Mouse (Mus musculus): Measurements from ENCODE around the gene Cd46. TPM values are rescaled to one million over a fixed set of nuclear protein-coding genes. Genes with fewer than 3 reads are reported as not detected.

The Cd46 gene
- polyA plus RNA-seq (2012; fragmentation: generic; extraction: Trizol), result 0.06 TPM
- long read RNA-seq, experiment 1, result 0 reads
- long read RNA-seq, experiment 2, result 0 reads

GRCm38 (mm10) chr1:195092220-195092720 is at the start of gene Cd46:
Gene Cd46 (minus strand): TSS chr1:195092249.
- Histone ChIP-seq H3K27me3 (ENCODE audit: control insufficient read depth, insufficient read depth, insufficient read length) (no peaks in the 10 kb centered on the region), H3K79me2 (ENCODE audit: control insufficient read depth, insufficient read depth) (no peaks in the 10 kb centered on the region), H3ac (ENCODE audit: control insufficient read depth, insufficient read length, low read depth) (no peak within 1 kb of the TSS), H3K4me3 (ENCODE audit: insufficient read depth, poor library complexity, severe bottlenecking) (peak within 1 kb of the TSS; percentile 6), H3K36me3 (ENCODE audit: control insufficient read depth, insufficient read depth) (no peaks in the 10 kb centered on the region), H3K79me3 (ENCODE audit: low read depth) (no peaks in the 10 kb centered on the region)
- TF ChIP-seq CEBPB (IDR thresholded peaks at IDR 0.05; ENCODE audit: low read depth) (no peak), FOSL1 (IDR thresholded peaks at IDR 0.05; ENCODE audit: insufficient read depth, low read length, poor library complexity, severe bottlenecking) (no peak), MYOD1 (IDR thresholded peaks at IDR 0.05; ENCODE audit: control insufficient read depth, insufficient read length, low read depth) (no peak), CTCF (IDR thresholded peaks at IDR 0.05; ENCODE audit: control insufficient read depth, insufficient read depth, insufficient read length) (no peak), USF1 (IDR thresholded peaks at IDR 0.05; ENCODE audit: low read depth) (no peak), MYOG (IDR thresholded peaks at IDR 0.05; ENCODE audit: control insufficient read depth, extremely low read depth, insufficient read length) (no peak), MAX (IDR thresholded peaks at IDR 0.05) (no peak)

GRCm38 (mm10) chr1:195132070-195132469 is 40.0 kb upstream of the Cd46 start:
- Histone ChIP-seq H3K79me2 (ENCODE audit: control insufficient read depth, insufficient read depth) (peaks cover 13% of the 10 kb centered on the region), H3K4me3 (ENCODE audit: insufficient read depth, poor library complexity, severe bottlenecking) (no peak overlapping the region)
- no peak for TF ChIP-seq MAX (IDR thresholded peaks at IDR 0.05)

DNA sequence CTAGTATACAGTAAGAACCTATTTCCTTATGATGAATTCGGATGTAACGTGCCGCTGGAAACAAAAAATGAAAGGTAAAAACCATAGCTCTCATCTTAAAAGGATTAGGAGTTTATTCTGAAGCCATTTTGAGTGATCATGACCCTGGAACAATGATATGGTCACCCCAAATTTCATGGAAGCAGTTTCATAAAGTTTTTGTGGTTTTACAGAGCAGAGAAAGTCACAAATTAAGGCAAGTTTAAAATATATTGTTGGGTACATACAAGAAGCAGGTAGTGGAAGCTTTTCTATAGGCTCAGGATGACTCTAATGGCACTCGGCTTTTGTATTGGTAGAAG is 39.6 kb upstream of the Cd46 start:
- Histone ChIP-seq H3ac (ENCODE audit: control insufficient read depth, insufficient read length, low read depth) (no peak overlapping the region), H3K27me3 (ENCODE audit: control insufficient read depth, insufficient read depth, insufficient read length) (no peaks in the 10 kb centered on the region), H3K4me3 (ENCODE audit: insufficient read depth, poor library complexity, severe bottlenecking) (peak overlapping the region; percentile 54), H3K36me3 (ENCODE audit: control insufficient read depth, insufficient read depth) (peaks cover 27% of the 10 kb centered on the region), H3K79me3 (ENCODE audit: low read depth) (peaks cover 2% of the 10 kb centered on the region), H3K79me2 (ENCODE audit: control insufficient read depth, insufficient read depth) (peaks cover 13% of the 10 kb centered on the region)
- TF ChIP-seq MAX (IDR thresholded peaks at IDR 0.05), result no peak
- TF ChIP-seq MYOD1 (IDR thresholded peaks at IDR 0.05; ENCODE audit: control insufficient read depth, insufficient read length, low read depth), result no peak
- TF ChIP-seq CTCF (IDR thresholded peaks at IDR 0.05; ENCODE audit: control insufficient read depth, insufficient read depth, insufficient read length), result no peak
- no peak for TF ChIP-seq CEBPB (IDR thresholded peaks at IDR 0.05; ENCODE audit: low read depth)
- no peak for TF ChIP-seq USF1 (IDR thresholded peaks at IDR 0.05; ENCODE audit: low read depth)
- no peak for TF ChIP-seq MYOG (IDR thresholded peaks at IDR 0.05; ENCODE audit: control insufficient read depth, extremely low read depth, insufficient read length)
- TF ChIP-seq FOSL1 (IDR thresholded peaks at IDR 0.05; ENCODE audit: insufficient read depth, low read length, poor library complexity, severe bottlenecking), result no peak

More at GRCm38 (mm10) chr1:195132070-195132469, 40.0 kb upstream of the Cd46 start:
- Histone ChIP-seq H3K79me3 (ENCODE audit: low read depth) (peaks cover 2% of the 10 kb centered on the region), H3K36me3 (ENCODE audit: control insufficient read depth, insufficient read depth) (peaks cover 23% of the 10 kb centered on the region), H3K27me3 (ENCODE audit: control insufficient read depth, insufficient read depth, insufficient read length) (no peaks in the 10 kb centered on the region), H3ac (ENCODE audit: control insufficient read depth, insufficient read length, low read depth) (no peak overlapping the region)

DNA sequence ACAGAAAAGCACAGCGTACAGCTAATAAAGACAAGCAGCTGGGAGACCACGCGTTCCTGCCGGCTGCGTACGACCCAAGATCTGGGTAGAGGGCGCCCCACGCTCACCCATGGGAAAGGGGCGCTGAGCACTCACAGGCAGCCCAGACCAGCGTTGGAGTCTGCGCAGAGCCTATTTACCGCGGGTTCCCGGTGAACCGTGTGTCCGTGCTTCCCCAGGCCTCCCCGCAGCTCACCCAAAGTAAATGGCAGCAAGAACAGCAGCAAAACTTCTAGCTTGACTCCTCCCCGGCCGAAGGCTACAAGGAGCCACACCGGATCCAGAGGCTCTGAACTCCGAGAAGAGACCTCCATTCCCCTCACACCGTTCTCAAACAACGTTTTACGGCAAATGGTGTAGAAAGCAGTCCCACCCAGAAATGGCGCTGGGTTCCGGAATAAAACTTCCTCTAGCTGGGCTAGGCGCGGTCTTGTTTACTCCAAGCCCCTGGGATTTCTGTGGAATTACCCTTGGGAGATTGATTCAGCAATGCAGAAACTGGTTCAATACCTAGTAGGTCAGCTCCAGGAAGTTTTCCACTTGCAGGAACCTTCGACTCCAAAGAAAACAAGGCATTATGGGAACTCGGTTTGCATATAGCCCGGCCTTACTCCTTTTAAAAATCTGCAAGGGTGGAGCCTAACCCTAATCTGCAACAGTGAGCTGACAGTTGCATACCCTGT is 39.1 kb upstream of the Cd46 start, which contains the start of gene Cr1l:
Gene Cr1l (minus strand): TSS at position 634 of the 722 bp plus-strand sequence.
- Histone ChIP-seq H3K4me3 (ENCODE audit: insufficient read depth, poor library complexity, severe bottlenecking) (peak within 1 kb of the TSS; percentile 54), H3ac (ENCODE audit: control insufficient read depth, insufficient read length, low read depth) (peak within 1 kb of the TSS; percentile 84), H3K79me3 (ENCODE audit: low read depth) (peaks cover 2% of the 10 kb centered on the region), H3K36me3 (ENCODE audit: control insufficient read depth, insufficient read depth) (peaks cover 32% of the 10 kb centered on the region), H3K27me3 (ENCODE audit: control insufficient read depth, insufficient read depth, insufficient read length) (no peaks in the 10 kb centered on the region), H3K79me2 (ENCODE audit: control insufficient read depth, insufficient read depth) (peaks cover 13% of the 10 kb centered on the region)
- TF ChIP-seq CEBPB (IDR thresholded peaks at IDR 0.05; ENCODE audit: low read depth), result no peak
- no peak for TF ChIP-seq USF1 (IDR thresholded peaks at IDR 0.05; ENCODE audit: low read depth)
- no peak for TF ChIP-seq MYOG (IDR thresholded peaks at IDR 0.05; ENCODE audit: control insufficient read depth, extremely low read depth, insufficient read length)
- peak; percentile 45 for TF ChIP-seq MAX (IDR thresholded peaks at IDR 0.05)
- peak; percentile 6 for TF ChIP-seq MYOD1 (IDR thresholded peaks at IDR 0.05; ENCODE audit: control insufficient read depth, insufficient read length, low read depth)
- TF ChIP-seq CTCF (IDR thresholded peaks at IDR 0.05; ENCODE audit: control insufficient read depth, insufficient read depth, insufficient read length), result peak; percentile 79

DNA sequence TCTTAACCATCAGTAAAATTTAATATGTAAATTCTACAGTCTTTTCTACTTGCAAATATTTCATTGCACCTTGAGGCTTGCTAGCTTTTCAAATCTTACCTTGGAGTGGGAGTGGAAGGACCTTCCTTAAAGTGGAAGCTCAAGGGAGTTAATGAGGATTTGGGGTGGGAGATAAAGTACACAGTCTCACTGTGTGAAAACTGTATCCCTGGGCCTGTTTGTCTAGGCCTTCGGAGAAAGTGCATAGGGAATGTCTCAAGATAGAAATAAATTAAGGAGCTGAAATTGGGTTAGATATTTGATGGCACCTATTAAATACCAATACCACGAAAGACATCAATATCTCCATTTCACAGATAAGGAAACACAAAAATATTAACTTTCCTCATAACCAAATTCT is 38.4 kb upstream of the Cd46 start:
- Histone ChIP-seq H3K79me2 (ENCODE audit: control insufficient read depth, insufficient read depth) (peaks cover 13% of the 10 kb centered on the region), H3K4me3 (ENCODE audit: insufficient read depth, poor library complexity, severe bottlenecking) (peak overlapping the region; percentile 54), H3K79me3 (ENCODE audit: low read depth) (peaks cover 2% of the 10 kb centered on the region), H3ac (ENCODE audit: control insufficient read depth, insufficient read length, low read depth) (peak overlapping the region; percentile 84), H3K27me3 (ENCODE audit: control insufficient read depth, insufficient read depth, insufficient read length) (no peaks in the 10 kb centered on the region), H3K36me3 (ENCODE audit: control insufficient read depth, insufficient read depth) (peaks cover 39% of the 10 kb centered on the region)
- TF ChIP-seq USF1 (IDR thresholded peaks at IDR 0.05; ENCODE audit: low read depth), result no peak
- TF ChIP-seq MAX (IDR thresholded peaks at IDR 0.05), result no peak
- no peak for TF ChIP-seq CTCF (IDR thresholded peaks at IDR 0.05; ENCODE audit: control insufficient read depth, insufficient read depth, insufficient read length)
- no peak for TF ChIP-seq CEBPB (IDR thresholded peaks at IDR 0.05; ENCODE audit: low read depth)
- no peak for TF ChIP-seq FOSL1 (IDR thresholded peaks at IDR 0.05; ENCODE audit: insufficient read depth, low read length, poor library complexity, severe bottlenecking)
- TF ChIP-seq MYOD1 (IDR thresholded peaks at IDR 0.05; ENCODE audit: control insufficient read depth, insufficient read length, low read depth), result no peak
- TF ChIP-seq MYOG (IDR thresholded peaks at IDR 0.05; ENCODE audit: control insufficient read depth, extremely low read depth, insufficient read length), result no peak

All from C2C12 (cell line).